Mouse (Mus musculus) limb, embryonic 11.5 days (tissue): ENCODE results near the gene Mmp20. TPM values are rescaled to one million over a fixed set of nuclear protein-coding genes. Genes with fewer than 3 reads are reported as not detected.
A peak's percentile ranks its signal among the peaks of the same experiment; 100 is the strongest.

ENCODE experiments used
- ATAC-seq: fragments of 200-750 bp; cut with Nextera tagmentation; 2 replicates; pipeline ENCODE4 v1.8.0; 2017; ENCODE audit warnings: low read depth; ENCODE audit not compliant: insufficient number of reproducible peaks, low FRiP score, low TSS enrichment
- DNase-seq: peaks from one replicate; pipeline ENCODE4 v3.0.0-alpha.2; 2015; ENCODE audit warnings: low spot score
- H3K27ac ChIP-seq: fragments of 300-500 bp; sonication (generic); replicated peaks from 2 replicates; pipeline ENCODE4 v1.5.1; 2014; ENCODE audit warnings: low read depth, mild to moderate bottlenecking, low read length
- H3K27me3 ChIP-seq: fragments of 300-500 bp; sonication (generic); 2 replicates; pipeline ENCODE4 v1.6.1; 2014; ENCODE audit warnings: mild to moderate bottlenecking, low read length, mixed read lengths; ENCODE audit not compliant: control insufficient read depth, insufficient read depth
- H3K36me3 ChIP-seq: fragments of 300-500 bp; sonication (generic); 2 replicates; pipeline ENCODE4 v1.6.1; 2014; ENCODE audit warnings: mild to moderate bottlenecking, low read length, moderate library complexity, mixed read lengths; ENCODE audit not compliant: control insufficient read depth, insufficient read depth
- H3K4me1 ChIP-seq: fragments of 300-500 bp; sonication (generic); 2 replicates; pipeline ENCODE4 v1.6.1; 2014; ENCODE audit warnings: low read length, mixed read lengths; ENCODE audit not compliant: control insufficient read depth, insufficient read depth
- H3K4me2 ChIP-seq: fragments of 300-500 bp; sonication (generic); 2 replicates; pipeline ENCODE4 v1.6.1; 2014; ENCODE audit warnings: low read depth, mild to moderate bottlenecking, moderate library complexity; ENCODE audit not compliant: severe bottlenecking
- H3K4me3 ChIP-seq: fragments of 300-500 bp; sonication (generic); 2 replicates; pipeline ENCODE4 v1.5.1; 2014; ENCODE audit warnings: low read depth, low read length
- H3K9ac ChIP-seq: fragments of 300-500 bp; sonication (generic); 2 replicates; pipeline ENCODE4 v1.6.1; 2014; ENCODE audit warnings: mild to moderate bottlenecking, low read length
- H3K9me3 ChIP-seq: fragments of 300-500 bp; sonication (generic); 2 replicates; pipeline ENCODE4 v1.6.1; 2016; ENCODE audit warnings: low read length; ENCODE audit not compliant: control insufficient read depth
- WGBS: fragments of 180-500 bp; shearing (Covaris S2); extraction: QIAGEN DNeasy Blood & Tissue Kit; methylation state at CpG from one replicate; pipeline ENCODE4 v1.1.7; 2014; 5-methylcytosine and 5-hydroxymethylcytosine counted together
- polyA plus RNA-seq: library from polyadenylated mRNA; unstranded; fragments of >200 nt; fragmentation: Nextera tagmentation; extraction: Ambion mirVana; gene quantifications from 2 replicates; pipeline ENCODE4 v1.2.1, GENCODE M21; 2014

Gene Mmp20
- polyA plus RNA-seq, 1 experiment from 2014 or later, result not detected

DNA sequence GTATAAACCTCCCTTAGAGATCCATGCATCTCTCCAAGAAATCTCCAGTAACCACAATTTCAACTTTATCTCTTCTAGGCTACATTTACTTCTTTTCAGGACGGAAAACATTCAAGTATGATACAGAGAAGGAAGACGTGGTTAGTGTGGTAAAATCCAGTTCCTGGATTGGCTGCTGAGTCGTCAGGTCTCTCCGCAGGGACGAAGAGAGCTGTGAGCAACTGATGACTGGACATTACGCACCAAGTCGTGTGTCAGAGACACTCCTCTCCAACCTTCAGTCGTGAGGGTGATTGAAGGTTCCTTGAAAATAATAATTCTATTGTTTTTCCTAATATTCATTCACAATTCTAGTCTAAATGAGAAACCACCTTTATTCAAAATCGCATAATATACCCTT, 45.0 kb downstream of the Mmp20 start:
- Histone ChIP-seq H3K27me3 (no peaks in the 10 kb centered on the region), H3K9me3 (no peaks in the 10 kb centered on the region), H3K36me3 (no peaks in the 10 kb centered on the region), H3K9ac (no peak overlapping the region), H3K4me1 (no peaks in the 10 kb centered on the region), H3K4me3 (no peak overlapping the region), H3K4me2 (no peak overlapping the region), H3K27ac (no peak overlapping the region)
- ATAC-seq (no peak), DNase-seq (no peak)
- WGBS, result 83% methylated on average over 9 of the region's 9 CpGs

DNA sequence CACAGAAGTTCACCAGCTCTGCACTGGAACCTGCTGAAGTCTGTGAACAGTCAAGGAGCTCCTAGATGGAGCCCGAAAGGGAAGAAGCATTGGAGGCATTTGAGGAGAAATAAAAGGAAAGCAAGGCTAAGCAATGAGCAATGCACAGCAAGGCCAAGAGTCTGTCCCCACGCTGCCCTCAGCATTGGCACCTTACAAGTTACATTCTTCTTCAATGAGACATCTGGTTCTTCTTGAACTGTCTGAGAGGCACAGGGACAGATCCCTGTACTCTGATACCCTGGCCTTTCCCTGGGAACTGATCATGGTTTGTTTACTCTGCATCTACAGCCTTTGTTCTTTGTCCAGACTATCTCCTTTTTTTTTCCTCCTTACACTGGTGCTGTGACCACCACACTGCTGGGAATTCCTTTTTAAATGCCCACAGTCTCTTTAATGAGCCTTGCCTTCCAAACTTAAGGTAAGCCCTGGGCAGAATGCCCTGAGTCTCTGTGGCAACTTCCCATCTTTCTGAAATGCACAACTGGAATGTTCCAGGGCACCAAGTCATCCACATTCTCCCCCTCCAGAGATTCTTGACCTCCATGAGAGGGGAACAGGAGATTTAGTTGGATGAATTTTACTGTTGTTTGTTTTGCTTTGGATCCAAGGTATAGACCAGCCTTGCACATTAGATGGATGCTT, 50.3 kb downstream of the Mmp20 start:
- DNase-seq (peak; percentile 7), ATAC-seq (no peak)
- H3K9me3 ChIP-seq, result no peaks in the 10 kb centered on the region
- H3K9ac ChIP-seq, result no peak overlapping the region
- H3K4me1 ChIP-seq, result no peaks in the 10 kb centered on the region
- WGBS, result 83% methylated on average over 2 of the region's 2 CpGs
- no peak overlapping the region for H3K4me3 ChIP-seq
- no peak overlapping the region for H3K4me2 ChIP-seq
- H3K27ac ChIP-seq, result no peak overlapping the region
- no peaks in the 10 kb centered on the region for H3K36me3 ChIP-seq
- H3K27me3 ChIP-seq, result no peaks in the 10 kb centered on the region

DNA sequence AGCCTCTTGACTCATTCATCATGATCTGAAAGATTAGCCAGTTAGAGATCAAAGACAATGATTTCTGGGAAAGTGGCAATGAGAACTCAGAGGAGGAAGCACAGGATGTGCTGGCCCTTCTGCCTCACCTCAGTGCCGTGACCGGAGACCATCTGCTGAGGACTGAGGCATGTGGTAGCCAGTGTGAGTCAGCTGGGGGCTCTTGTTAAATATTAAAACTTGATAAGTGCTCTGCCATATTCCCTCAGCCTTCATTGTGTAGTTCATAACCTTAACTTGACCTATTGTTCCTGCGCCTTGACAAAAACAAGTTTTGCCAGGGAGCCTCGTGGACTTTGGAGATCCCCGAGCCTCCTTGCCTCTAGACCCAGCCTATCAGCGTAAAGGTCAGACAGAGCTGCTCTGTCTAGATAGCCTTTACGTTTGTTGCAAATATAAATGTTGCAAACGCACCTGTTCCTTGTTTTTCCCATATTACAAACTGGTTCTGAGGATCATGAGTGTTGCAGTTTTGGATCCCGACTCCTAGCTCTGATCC, 54.1 kb downstream of the Mmp20 start:
- no peak overlapping the region for H3K4me3 ChIP-seq
- DNase-seq (no peak), ATAC-seq (no peak)
- H3K9ac ChIP-seq, result no peak overlapping the region
- H3K27ac ChIP-seq, result no peak overlapping the region
- no peaks in the 10 kb centered on the region for H3K36me3 ChIP-seq
- no peak overlapping the region for H3K4me2 ChIP-seq
- 88% methylated on average over 9 of the region's 9 CpGs for WGBS
- H3K9me3 ChIP-seq, result no peaks in the 10 kb centered on the region
- no peaks in the 10 kb centered on the region for H3K4me1 ChIP-seq
- H3K27me3 ChIP-seq, result no peaks in the 10 kb centered on the region

- no peak for DNase-seq
- Histone ChIP-seq H3K36me3 (no peaks in the 10 kb centered on the region), H3K9me3 (no peaks in the 10 kb centered on the region), H3K27me3 (no peaks in the 10 kb centered on the region), H3K4me1 (no peaks in the 10 kb centered on the region), H3K4me3 (no peak overlapping the region), H3K9ac (no peak overlapping the region), H3K4me2 (no peak overlapping the region), H3K27ac (no peak overlapping the region)
- ATAC-seq, result no peak
- WGBS, result 68% methylated on average over 2 of the region's 2 CpGs
Measured at GRCm38 (mm10) chr9:7686024-7686423, 58.0 kb downstream of the Mmp20 start.

- Histone ChIP-seq H3K27ac (no peak overlapping the region), H3K4me1 (no peaks in the 10 kb centered on the region), H3K27me3 (no peaks in the 10 kb centered on the region), H3K4me2 (no peak overlapping the region), H3K36me3 (no peaks in the 10 kb centered on the region), H3K9ac (no peak overlapping the region), H3K9me3 (no peaks in the 10 kb centered on the region), H3K4me3 (no peak overlapping the region)
- DNase-seq (no peak), ATAC-seq (no peak)
- WGBS, result 60% methylated on average over 6 of the region's 6 CpGs
Measured at GRCm38 (mm10) chr9:7689799-7690198, 61.8 kb downstream of the Mmp20 start.

GRCm38 (mm10) chr9:7691790-7692189, 63.8 kb downstream of the Mmp20 start, which contains the start of gene Mmp7:
TSS of gene Mmp7 (plus strand) at chr9:7692090.
- Histone ChIP-seq H3K27ac (no peak within 1 kb of the TSS), H3K9ac (no peak within 1 kb of the TSS), H3K4me1 (no peaks in the 10 kb centered on the region), H3K36me3 (no peaks in the 10 kb centered on the region), H3K27me3 (no peaks in the 10 kb centered on the region), H3K4me2 (no peak within 1 kb of the TSS), H3K9me3 (no peaks in the 10 kb centered on the region), H3K4me3 (no peak within 1 kb of the TSS)
- ATAC-seq, result no peak
- 62% methylated on average over 1 of the region's 1 CpGs for WGBS
- DNase-seq, result no peak

DNA sequence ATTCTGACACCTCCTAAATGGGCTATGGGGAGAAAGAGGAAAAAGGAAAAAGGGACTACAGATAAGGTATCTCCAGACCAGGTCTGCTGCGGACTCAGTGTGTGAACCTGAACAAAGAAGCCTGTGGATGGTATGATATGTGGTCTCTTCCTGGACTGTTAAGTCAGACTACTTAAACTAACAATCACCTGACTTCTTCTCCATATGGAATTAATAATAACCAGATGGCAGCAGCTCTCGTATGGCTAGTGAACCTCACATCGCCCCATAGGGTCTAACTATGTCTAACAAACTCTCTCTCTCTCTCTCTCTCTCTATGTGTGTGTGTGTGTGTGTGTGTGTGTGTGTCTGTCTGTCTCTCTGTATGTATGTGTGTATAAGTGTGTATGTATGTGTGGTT, 65.9 kb downstream of the Mmp20 start:
- H3K27ac ChIP-seq, result no peak overlapping the region
- no peak overlapping the region for H3K9ac ChIP-seq
- no peaks in the 10 kb centered on the region for H3K4me1 ChIP-seq
- no peak overlapping the region for H3K4me3 ChIP-seq
- WGBS, result 25% methylated on average over 3 of the region's 3 CpGs
- H3K27me3 ChIP-seq, result no peaks in the 10 kb centered on the region
- DNase-seq (no peak), ATAC-seq (peak; percentile 59; the same call in 1 of the 2 replicates)
- no peaks in the 10 kb centered on the region for H3K9me3 ChIP-seq
- H3K4me2 ChIP-seq, result no peak overlapping the region
- H3K36me3 ChIP-seq, result no peaks in the 10 kb centered on the region

- DNase-seq (no peak), ATAC-seq (no peak)
- Histone ChIP-seq H3K27me3 (no peaks in the 10 kb centered on the region), H3K4me1 (no peaks in the 10 kb centered on the region), H3K4me2 (no peak overlapping the region), H3K9ac (no peak overlapping the region), H3K27ac (no peak overlapping the region), H3K9me3 (no peaks in the 10 kb centered on the region), H3K4me3 (no peak overlapping the region), H3K36me3 (no peaks in the 10 kb centered on the region)
- 58% methylated on average over 3 of the region's 3 CpGs for WGBS
Measured at GRCm38 (mm10) chr9:7695646-7696045, 67.6 kb downstream of the Mmp20 start.

DNA sequence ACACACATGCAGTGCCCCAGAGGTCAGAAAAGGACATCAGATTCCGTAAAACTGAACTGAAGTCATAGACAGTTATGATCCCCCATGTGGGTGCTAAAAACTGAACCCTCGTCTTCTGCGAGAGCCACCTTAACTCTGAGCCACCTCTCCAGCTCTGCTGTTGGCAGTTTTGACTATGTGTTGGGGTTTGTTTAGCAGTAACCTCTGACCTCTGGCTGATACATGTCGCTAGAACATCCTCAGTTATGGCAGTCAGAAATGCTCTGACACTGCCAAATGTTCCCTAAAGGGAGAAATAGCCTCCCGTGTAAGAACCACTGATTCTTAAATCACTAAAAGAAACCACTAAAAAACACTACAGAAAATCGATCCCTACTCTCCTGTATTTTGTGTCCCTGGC, 80.7 kb downstream of the Mmp20 start:
- H3K4me2 ChIP-seq, result no peak overlapping the region
- H3K27ac ChIP-seq, result no peak overlapping the region
- no peak overlapping the region for H3K4me3 ChIP-seq
- no peaks in the 10 kb centered on the region for H3K27me3 ChIP-seq
- no peaks in the 10 kb centered on the region for H3K4me1 ChIP-seq
- no peaks in the 10 kb centered on the region for H3K9me3 ChIP-seq
- DNase-seq (no peak), ATAC-seq (no peak)
- no peaks in the 10 kb centered on the region for H3K36me3 ChIP-seq
- no peak overlapping the region for H3K9ac ChIP-seq
- 76% methylated on average over 6 of the region's 6 CpGs for WGBS
